Mouse (Mus musculus) spleen, postnatal 4 days (tissue): ENCODE data around the gene Wwox.

Experiments used
- DNase-seq, 2 experiments: peaks; one replicate each; pipeline ENCODE4 v3.0.0; 2022; ENCODE audit warnings: low spot score in 2 of 2

Gene Wwox

DNA sequence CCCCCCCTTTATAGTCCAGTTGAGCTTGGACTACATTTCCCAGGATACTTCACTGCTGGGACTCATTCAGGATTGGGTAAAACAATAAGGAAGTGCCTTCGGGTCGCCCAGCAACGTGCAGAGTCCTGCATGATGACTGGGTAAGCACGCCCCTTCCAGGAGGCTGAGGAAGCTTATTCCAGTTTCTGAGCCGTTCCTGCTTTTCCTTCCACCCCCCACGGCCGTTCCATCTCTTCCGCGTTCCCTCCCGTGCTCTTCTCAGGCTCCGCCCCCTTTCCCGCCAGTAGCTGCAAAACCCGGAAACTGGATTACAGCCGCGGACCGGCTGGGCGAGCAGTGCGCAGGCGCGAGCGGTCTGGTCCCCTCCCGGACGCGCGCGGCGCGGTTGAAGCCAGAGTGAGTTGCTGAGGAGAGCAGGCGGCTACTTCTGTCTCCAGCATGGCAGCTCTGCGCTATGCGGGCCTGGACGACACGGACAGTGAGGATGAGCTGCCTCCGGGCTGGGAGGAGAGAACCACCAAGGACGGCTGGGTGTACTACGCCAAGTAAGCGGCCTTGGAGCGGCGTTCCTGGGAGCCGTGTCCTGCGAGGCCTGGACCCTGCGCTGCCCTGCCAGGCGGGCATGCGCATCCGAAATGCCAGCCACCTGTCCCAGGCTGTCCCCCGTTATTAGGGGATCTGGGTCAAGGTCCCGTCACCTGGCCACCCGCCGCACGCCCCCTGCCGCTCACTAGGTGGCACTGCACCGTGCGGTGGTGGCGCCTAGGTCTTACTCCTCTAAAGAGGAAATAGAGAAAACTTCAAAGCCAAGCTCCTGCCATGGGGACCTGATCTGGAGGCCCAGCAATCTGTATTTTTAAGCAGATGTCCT, at the start of gene Wwox:
Gene Wwox, plus strand, starts transcription at position 322 of the 871 bp plus-strand sequence.
- DNase-seq, result peak; percentile 98 to 100

DNA sequence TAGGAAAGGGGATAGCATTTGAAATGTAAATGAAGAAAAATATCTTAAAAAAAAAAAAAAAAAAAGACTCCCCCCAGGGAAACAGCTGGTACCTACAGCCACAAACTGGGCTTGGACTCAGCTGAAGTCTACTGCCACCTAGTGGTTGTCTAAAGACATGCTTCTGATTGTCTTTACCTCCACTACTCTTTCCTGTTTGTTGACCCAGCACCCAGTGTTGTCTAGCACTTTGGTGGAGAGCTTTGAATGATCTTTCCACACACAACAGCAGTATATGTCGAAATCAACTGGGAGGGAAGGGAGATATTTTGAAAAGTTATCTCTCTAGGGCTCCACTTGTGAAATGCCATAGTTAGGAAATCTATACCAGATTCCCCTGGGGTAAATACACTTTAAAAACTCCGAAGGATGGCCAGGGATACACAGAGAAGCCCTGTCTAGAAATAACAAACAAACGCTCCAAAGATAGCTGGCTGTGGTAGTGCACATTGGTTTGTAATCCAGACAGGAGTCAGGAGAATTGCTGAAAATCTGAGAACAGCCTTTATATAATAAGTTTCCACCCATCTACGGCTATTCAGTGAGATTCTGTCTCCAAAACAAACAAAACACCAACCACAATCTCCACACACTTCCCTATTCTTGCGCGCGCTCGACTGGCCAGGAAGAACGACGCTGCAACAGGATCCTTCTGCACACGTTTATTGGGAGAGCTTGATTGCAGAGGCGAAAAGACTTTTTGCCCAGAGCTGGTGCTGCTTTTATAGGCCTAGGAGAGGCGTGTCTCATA, 48.8 kb upstream of the Wwox start:
- no peak for DNase-seq

DNA sequence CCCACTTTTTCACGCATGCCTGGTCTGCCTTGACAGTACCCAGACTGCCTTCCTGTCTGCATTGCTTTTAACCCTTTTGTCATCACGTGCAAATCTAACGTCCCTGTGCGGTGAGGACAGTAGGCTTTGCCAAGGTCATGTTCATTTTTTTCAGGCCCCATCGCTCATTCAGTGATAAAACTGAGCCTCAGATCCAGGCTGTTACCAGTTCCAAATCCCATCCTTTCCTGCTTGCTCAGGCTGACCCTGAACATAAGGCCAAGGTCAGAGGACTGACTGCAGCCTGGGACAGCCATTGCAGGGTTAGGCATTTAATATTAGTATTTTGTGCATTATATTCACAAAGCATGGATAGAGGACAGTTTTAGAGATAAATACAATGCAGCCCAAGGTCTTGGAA, 41.1 kb upstream of the Wwox start:
- no peak for DNase-seq

DNA sequence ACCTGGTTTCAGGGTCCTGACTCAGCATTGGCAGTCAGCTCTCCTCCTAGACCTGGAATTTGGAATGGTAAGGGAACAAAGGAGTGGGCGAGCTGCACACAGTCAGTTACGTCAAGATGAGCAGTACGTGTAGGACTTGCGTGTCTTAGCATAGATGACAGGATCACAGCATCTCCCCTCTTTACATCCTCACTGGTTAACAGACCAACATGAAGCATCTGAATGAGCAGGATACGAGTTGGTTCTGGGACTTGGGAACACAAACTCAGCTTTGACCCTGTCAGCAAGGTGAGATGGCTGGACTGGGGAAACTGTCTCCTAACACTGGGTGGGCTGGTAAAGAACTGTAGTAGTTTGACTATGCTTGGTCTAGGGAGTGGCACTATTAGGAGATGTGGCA, 40.2 kb upstream of the Wwox start:
- DNase-seq, result no peak

DNA sequence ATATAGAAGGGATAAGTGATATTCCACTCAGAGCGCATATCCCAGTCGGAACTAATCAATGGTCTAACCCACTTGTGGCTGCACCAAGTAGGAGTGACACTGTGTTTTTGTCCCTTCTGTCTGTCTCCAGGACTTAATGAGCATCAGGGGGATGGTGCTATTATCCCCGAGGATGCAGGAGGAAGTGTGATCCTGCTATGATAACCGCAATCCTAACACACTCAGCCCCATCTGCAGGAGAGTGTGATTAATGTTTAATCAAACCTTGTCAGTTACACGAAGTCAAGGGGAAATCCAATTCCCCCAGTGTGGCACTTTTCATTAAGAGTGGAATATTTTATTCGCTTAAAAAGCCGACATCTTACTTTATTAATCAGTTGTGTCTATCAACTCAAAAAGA, 37.8 kb upstream of the Wwox start:
- DNase-seq, result no peak

DNA sequence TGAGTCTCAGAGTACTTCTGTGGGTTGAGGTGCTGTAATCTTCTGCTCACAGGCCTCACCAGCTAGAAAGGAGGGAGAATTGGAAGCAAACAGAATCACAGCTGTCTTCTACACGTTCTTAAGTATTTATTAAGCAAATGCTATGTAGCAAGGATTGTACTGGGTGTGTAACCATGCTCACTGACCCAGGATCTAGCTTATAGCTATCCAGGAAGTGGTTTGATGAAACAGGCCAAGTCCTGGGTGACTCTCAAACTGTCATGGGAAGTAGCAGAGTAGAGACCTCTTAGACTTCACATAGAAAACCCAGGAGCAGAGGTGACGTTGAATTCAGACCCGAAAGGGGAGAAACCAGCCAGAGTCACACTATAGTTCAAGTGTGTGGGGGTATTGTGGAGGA, 28.0 kb upstream of the Wwox start:
- DNase-seq, result no peak

DNA sequence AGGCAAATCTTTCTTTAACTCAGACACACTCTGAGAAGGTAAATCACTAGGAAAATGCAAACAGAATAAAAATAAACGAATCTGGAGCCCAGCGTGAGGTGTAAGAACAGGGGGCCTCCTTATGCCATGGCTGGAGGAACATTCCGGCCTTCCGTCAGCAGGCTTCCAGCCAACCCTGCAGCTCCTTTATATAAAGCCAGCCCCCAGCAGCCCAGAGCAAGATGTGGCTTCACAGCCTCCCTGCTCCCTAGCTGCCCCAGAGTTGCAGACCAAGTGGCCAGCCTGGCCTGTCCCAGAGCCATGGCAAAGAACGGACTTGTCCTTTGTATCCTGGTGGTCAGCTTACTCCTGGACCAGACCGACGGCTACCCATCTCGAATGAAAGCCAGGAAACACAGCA, 21.7 kb upstream of the Wwox start, which contains the start of gene Clec3a:
Gene Clec3a, plus strand, starts transcription at position 301 of the 400 bp plus-strand sequence.
- no peak for DNase-seq

DNA sequence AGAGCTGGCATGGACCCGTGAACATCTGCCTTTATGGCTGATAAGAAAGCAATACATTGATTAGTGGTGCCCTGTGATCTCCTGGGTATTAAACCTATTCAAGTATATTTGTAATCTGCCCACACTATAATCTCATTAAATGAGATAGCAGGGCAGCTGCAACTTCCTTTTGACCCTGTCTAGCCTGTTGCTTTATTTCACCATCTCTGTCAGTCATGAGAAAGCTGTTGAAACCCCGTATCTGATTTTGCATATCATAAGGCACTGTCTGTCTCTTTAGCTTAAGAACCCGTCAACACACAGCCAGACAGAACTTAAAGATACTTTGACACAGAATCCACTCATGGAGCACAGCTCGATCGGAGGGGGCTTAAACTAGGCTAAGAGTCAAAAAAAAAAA, 21.0 kb upstream of the Wwox start:
- DNase-seq, result no peak

DNA sequence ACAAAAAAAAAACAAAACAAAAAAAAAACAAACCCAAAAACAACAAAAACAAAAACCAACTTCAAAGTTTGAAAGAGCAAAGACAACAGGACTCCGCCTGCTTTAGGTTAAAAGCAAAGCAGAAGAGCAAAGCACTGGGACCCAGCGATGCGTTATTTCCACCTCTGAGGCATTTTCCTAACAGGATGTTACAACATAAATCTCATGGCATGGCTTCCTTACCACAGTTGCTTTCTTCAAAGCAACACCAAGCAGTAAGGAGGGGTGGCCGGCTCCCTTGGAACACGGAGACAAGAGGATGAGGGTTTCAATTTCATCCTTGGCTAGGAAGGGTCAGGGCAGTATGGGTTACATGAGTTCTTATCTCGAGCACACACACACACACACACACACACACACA, 20.6 kb upstream of the Wwox start:
- DNase-seq, result no peak

DNA sequence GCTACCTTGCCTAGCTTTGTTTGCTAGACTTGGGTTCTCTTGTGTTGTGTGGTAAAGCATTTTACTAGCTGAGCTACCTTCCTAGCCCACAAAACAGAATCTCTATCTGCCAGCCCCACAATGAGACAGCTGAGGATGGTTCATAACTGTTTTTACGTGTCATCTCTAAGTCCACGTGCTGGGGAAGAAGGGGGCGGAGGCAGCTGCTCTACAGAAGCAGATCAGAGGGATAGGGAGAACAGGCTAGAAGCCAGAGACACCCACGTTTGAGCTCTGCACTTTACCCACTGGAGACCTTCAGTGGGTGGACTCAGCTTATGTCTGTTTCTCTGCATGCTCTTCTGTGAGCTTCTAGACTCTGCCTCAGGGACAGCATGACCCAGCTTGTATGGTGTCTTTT, 17.9 kb upstream of the Wwox start:
- DNase-seq, result no peak

DNA sequence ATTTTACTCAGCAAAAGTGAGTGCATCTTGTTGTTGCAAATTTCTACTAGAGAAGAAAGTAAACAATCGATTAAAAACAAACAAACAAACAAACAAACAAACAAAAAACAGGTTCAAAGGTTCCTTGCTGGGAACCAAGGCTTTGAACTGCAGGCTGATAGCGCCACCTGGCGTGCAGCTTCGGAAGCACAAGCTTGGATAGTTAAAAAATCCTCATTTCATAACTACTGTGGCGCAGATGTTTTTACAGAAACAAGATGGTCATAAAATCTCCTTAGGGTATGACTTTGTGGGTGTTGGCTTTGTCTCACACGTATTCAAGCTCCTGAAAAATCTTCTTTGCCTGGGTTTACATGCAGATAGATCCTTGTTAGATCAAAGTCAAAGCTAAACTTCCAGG, 1.2 kb upstream of the Wwox start:
- peak; percentile 55 to 83 for DNase-seq

DNA sequence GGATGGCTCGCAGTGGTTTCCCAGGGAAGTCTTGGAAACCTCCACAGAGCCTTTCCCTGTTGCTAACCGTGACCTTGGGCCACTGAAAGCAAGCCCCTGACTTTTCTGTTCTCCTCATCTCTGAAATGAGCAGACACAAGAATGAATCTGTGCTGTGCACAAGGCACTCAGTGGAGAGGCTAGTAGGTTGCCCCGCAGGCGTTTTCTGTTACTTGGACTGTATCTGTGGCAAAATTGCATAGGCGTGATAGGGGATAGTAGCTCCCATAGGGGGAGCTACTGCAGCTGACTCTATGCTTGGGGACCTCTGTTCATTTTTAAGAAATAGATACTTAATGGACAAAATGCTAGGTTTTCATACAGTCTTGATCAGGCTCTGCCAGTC, 742 bp downstream of the Wwox start:
- no peak for DNase-seq

DNA sequence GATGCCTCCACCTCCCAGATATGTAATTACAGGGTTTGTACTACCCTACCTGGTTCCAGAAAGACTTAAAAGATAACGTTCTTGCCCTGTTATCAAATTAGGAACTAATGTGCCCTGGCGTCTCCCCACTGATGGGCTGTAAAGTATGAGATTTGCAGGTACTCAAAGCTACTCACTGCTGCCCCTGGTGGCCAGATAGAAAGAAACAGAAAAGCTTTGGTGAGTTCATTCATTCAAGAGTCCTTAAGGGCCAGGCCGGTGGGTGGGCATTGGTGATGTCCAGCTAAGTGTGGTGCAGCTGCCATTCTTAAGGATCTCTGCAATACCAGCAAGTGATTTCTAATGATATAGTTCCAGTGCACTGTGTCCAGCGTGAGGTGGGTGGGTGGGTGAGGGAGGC, 2.2 kb downstream of the Wwox start:
- peak; percentile 54 to 83 for DNase-seq

DNA sequence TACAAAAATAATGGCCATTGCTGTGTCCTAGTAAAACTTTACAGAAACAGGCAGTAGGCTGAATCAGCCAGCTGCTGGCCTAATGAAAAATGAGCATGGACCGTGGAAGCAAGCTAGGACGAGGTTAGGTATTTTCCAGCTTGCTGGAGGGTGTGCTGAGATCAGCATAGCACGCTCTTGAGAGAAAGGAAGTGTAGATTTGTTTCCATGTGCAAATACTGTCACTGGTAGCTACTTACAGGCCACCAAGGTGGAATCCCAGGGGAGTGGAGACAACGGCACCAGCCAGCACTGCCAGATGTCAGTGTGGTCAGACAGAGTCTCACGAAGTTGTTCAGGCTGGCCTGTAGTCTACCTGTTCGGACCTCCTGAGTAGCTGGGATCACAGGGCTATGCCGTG, 7.4 kb downstream of the Wwox start:
- DNase-seq, result no peak

DNA sequence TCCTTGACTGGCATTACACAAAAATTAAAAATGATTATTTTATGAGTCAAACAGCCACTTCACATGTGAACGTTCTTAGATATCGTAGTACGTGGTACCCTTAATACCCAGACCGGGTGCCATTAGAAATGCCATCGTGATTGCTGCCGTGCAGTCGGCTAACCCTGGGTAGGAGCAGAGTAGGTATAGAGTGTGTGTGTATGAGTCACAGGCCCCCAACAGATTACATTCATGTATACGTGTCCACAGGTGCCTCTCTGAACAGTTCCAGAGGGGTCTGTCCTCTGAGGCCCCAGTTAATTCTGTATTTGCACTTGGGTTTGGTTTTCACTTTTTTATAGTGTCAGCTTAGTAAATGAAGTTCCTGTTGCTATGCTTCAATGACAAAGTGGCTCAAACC, 12.8 kb downstream of the Wwox start:
- no peak for DNase-seq

DNA sequence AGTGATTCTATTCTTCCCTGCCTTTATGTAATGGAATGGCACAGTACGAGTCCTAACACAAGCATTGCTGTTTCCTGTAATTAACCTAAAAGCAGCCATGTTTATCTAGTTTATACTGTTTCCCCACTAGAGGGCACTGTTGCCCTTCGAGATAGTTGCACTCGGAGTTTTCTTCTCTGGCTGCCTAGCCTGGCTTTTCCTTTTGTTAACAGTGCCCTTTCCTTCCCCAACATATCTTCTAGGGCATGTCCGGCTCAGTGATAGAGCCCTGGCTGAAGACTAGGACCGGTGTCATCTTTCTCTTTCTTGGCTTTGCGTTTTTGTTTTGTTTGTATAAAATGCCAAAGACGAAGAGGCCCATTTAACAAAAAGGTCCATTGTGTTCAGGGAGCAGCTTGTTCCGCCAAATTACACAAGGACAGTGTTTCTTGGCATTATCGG, 13.3 kb downstream of the Wwox start:
- peak in 1 of 2 experiments; percentile 41 for DNase-seq

DNA sequence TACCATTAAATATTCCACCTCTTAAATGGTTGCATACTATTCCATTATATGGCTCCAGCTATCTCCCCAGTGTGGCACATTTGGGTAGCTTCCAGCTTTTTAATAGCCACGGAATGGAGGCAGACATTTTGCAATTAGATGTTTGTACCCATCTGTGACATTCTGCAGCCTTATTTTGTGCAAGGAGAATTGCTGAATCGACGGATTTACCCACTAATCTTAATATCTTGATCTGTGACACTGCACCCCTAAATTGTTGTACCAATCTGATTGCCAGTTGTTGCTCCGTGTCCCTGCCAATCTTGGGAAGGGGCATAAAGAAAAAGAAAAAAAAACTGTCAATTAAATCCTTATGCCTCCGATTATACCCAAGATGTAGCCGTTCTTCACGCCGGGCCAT, 15.8 kb downstream of the Wwox start:
- no peak for DNase-seq

DNA sequence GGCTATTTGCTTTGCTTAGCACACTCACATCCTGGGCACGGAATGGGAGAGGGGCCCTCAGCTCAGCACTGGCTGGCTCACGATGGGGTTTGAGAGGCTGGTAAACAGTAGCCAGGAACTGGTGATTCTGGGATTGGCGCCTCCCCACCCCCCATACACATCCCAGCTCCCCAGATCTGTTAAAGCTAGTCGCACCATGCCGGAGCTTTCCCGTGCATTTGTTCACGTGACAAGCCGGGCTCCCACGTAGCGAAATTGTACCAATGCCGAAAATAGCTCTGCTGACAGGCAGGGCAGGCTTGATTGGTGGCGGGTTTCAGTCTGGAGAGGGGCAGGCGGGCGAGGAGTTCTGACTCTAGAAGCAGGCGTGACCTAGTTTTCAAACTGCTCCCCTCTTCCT, 16.5 kb downstream of the Wwox start:
- no peak for DNase-seq

DNA sequence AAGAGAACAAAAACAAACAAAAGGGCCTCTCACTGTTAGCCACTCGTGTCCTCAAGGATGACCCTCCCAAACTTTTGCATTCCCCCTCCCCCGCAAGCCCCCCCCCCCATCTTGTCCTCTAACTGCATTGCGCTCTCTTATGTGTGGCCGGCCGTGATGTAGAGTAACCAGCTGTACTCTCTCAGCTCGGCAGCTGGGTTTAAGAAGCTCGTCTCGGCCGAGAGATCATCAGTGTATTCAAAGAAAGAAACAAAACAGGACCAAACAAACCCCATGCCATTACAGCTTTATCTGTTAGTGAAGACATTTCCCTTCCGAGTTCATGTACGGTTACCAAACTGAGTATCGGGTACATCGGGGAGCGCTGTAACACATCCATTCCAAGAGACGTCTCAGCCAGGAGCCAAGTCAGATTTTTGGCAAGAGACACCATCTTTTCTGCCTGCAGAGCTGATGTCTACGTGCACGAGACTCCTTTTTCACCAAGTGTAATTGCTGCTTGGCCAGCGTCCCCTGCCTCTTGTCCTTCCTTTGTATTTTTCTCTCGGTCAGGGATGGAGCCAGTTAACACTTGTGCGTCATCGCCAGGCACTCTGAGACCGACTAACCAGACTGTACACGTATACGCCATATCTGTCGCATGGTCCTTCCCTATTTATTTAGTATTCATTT, 18.8 kb downstream of the Wwox start:
- DNase-seq, result no peak

DNA sequence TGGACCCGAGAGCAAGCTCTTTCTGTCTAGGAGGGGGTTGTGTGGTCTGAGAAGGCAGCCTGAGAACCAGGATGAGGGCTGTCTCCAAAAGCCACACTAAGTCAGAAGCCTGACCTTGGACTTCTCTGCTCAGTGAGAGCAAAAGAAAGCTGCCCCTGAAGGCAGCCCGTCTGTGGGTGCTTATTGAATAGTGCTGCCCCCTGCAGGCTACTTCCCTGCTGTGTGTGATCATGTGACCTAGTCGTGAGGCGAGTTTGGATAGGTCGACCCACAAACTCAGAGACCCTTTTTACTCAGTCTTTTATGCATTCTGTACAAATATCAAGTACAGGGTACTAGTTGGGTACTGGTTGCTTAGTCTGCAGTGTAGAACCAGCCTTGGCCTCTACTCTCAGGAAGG, 21.1 kb downstream of the Wwox start:
- no peak for DNase-seq

DNA sequence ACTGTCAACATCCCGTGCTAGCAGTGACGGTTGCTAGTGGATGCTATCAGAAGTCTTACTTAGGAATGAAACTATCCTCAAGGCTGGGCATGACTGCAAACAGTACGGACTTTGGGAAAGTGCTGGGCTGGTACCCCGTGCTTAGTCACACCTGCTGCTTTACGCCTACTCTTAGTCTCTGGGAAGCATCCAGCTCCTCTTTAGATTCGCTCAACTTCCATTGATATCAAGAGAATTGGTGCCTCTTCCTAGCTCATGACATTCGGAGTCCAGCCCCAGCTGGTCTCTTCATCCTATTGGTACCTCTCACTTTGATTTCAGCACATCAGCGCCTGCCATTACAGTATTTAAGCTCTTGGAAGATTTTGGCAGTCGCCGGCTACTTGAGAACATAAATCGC, 23.1 kb downstream of the Wwox start:
- DNase-seq, result no peak

DNA sequence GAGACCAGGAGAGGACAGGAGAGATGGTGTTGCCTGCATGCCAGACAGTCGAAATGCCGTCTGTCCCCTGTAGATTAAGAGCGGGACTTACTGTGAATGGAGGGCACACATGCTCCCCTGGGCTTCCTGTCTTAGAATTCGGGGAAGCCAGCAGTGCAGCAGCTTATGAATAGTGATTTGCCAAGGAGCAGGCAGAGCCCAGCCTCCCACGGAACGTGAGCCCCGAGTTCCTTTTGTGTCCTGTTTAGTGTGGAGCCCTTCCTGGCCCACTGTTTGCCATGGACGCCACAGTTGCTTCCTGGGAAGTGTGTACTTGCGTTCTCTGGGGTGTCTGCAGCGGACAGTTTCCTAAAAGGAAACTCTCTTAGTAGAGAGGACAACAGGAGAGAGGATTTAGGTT, 23.9 kb downstream of the Wwox start:
- DNase-seq, result no peak
